Mouse (Mus musculus): ENCODE measurements around the gene Cnmd. TPM values are rescaled to one million over a fixed set of nuclear protein-coding genes. Genes with fewer than 3 reads are reported as not detected.
A peak's percentile ranks its signal among the peaks of the same experiment; 100 is the strongest.

Cnmd gene
- 1.6 and 2.9 TPM in 2 replicates for total RNA-seq (2021)
- long read RNA-seq, experiment 1, partial matches to known transcripts, result 0 of 5 reads
- long read RNA-seq, experiment 1, other reads (novel, unspliced or antisense), result 1 of 5 reads
- long read RNA-seq, experiment 2, result 0 reads

GRCm38 (mm10) chr14:79662001-79662400 lies at the start of gene Cnmd:
Cnmd (minus strand) TSS chr14:79662170.
- DNase-seq, result no peak

DNA sequence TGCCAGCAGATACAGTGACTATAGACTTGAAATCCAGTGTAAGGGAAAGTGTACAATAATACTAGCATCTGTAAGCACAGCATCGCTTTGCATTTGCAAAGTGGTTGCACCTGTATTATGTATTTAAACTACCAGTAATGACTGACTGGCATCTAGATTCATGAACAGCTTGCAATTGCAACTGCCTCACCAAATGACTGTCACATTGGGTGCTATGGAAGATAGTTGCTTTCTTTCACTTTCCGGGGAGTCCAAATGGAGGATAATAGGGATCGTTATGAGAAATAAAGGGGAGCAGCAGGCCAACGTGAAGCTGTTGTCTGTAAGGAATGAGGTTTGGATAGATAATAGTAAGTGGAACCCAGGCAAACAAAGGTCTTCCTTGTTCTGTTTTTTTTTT lies 49.3 kb upstream of the Cnmd start:
- no peak for DNase-seq

DNA sequence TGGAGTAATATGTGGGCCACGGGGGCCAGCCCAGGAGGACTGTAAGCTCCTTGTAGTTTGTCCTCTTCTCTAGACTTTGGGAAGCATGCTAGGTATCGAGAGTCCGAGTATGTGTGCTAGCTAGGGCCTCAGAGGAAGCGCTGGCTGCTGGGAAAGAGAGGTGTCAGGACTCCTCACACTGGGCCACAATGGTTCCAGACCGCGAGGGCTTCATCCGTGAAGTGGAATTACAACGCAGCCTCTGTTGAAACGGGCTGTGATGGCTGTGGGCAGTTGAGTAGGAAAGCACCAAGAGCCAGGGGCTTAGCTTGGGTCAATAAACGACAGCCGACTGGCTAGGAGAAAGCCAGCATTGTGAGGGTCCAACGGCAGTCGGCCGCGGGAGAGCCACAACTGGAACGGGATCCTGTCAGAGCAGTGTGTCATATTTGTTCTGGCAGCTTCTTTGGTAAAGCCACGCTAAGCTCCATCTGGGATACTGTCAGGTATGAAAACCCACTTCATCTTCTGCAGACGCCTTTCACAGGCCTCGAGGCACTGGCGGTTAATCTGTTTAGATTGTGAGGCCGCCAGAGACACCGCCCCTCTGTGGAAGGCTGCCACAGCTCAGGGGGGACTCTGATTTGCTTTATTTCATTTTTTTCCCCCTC lies 41.7 kb upstream of the Cnmd start:
- no peak for DNase-seq

- no peak for DNase-seq
These were observed 39.6 kb upstream of the Cnmd start for GRCm38 (mm10) chr14:79701606-79702005.

- no peak for DNase-seq
These were observed 39.1 kb upstream of the Cnmd start for GRCm38 (mm10) chr14:79701054-79701453.

DNA sequence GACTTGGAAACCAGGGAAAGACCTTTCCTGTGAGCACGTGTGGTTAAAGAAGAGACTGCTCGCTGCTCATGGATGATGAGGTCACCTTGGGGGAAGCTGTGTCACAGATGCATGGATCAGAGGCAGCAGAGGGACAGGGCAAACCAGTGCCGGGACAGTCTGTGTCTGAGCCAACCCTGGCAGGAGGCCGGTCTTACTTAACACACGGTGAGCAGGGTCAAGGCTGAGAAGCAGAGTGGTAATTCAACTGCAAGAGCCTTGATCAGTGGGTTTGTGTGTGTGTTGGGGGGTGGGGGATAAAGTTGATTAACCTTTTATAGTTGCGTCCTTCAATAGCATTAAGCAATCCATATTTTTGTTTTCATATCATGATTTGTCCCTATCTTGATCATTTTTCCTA lies 37.4 kb upstream of the Cnmd start:
- DNase-seq, result peak; percentile 74

GRCm38 (mm10) chr14:79690068-79690844 lies 28.3 kb upstream of the Cnmd start:
- no peak for DNase-seq

DNA sequence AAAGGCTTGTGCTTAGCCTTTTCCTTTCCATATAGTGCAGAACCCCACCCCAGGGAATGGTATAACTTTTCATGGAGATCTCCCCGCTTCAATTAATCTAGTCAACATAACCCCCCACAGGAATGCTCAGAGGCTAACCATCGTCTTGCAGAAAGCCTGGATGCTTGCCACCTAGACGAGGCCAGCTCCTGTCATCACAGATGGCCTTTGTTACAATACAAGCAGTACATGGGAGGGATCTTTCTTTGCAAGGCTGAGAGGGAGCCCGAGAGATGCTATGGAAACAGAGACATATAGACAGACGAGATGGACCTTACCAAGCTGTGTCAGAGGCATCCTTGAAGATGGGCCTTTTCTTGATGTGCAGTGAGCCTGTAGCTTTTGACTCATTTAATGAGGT lies 18.7 kb upstream of the Cnmd start:
- no peak for DNase-seq

DNA sequence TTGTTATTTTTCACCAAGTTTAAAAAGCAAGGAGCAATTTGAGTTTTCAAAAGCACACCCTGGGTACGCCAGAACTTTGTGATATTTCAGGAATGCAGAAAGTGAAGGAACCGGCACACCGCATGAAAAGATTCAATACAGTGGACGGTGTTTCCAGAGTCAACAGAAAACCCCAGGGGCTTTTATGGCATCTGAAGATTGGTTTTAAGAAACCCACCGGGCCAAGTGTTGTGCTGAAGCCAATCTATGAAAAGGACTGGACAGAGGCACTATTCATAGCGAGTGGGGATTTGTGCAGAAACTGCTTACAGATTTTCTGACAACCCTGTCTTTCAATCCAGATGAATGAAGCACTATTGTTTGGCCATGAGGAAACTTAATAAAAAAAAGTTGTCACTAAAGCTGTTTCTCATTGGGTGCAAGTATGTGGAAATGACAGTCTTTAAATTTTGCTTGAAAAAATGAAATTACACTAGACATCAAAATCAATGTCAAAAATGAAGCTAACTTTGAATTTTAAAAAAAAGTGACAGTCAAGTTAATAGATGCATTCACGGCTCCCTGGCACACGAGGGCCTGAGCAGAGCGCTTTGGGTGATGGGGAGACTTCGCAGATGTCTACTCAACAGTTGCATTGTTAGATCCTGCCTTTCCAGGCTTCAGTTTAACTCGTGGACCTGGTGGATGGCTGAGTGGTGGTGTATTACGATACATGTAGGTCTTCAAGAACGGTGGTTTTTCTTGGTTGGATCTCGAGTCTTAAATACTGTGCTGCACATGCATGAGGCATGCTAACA lies 16.1 kb upstream of the Cnmd start:
- no peak for DNase-seq

- no peak for DNase-seq
These were observed 15.3 kb upstream of the Cnmd start for GRCm38 (mm10) chr14:79677108-79677753.

DNA sequence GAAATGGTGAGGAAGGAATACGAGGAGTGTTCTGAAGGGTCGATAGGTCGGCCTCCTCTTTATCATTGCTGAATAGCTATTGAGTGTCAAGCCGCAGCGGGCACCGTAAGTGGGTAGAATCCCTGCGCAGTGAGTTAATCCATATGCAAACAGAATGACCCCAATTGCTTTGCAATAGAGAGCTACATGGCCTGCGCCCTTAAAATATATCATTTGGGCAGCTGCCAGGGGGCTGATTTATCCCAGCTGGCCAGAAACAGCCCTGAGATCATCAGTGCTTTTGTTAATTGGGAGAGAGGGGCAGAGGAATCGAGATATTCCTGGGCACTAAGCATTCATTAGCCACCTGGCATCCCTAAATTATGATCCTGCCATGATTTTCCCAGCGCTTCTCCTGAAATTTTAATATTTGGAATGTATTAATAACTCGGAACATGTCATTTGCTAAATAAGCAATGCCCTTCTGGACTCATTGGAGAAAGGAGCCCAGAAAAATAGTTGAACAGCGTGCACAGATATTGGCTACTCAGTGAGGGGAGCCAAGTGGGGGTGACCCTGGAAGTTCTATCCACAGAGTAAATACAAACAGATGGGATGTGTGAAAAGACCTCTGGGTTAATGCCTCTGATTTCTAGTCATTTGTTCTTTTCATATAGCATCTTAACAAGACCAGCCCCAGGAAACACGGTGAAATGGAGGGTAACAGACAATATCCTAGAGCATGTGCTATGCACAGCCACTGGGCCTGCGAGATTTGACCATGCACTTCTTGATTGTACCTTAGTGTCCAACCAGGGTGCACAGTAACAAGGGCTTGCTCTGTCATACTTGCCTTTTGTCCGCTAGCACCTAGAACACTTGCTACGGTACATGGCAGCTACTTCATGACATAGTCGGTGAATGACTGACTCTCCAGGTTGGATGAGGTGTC lies 11.4 kb upstream of the Cnmd start:
- DNase-seq, result no peak

DNA sequence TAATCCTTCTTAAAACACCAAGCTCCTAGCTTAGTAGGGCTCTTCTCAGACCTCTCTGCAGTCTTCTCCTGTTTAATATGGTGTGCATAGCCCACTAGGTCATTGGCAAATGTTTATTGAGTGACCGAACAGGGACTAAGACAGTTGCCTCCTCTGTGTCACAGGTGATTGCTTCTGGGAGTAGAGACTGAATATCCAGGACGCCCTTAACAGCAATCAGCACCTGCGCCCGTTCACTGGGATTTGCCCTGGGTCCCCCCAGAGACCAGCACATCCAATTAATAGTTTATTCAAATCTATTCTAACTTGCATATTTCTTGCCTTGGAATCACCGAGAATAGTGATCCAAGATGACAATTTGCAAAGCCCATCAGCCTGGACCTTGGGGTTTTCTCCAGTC lies 10.6 kb upstream of the Cnmd start:
- DNase-seq, result no peak

DNA sequence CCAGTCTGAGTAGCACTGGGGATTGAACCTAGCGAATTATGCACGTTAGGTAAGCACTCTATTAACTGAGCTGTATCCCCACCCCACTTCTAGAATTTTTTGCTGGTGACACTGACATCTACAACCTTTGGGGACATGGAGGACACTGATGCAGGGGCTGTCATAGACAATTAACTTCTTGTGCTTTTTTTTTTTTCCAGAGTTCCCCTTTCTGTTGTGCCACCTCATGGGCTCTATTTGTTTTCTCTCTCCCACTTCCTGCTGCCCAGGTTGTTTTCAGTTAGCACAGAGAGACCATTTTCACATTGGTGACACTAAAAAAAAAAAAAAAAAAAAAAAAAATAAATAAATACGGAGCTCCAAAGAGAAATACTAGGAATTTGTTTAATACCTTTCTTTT lies 9.0 kb upstream of the Cnmd start:
- no peak for DNase-seq

- peak; percentile 81 for DNase-seq
These were observed 709 bp downstream of the Cnmd start for GRCm38 (mm10) chr14:79661005-79661917.

- no peak for DNase-seq
These were observed 1.5 kb downstream of the Cnmd start for GRCm38 (mm10) chr14:79660467-79660866.

GRCm38 (mm10) chr14:79658748-79659508 lies 3.0 kb downstream of the Cnmd start:
- no peak for DNase-seq

- DNase-seq, result no peak
These were observed 3.7 kb downstream of the Cnmd start for GRCm38 (mm10) chr14:79658286-79658685.

DNA sequence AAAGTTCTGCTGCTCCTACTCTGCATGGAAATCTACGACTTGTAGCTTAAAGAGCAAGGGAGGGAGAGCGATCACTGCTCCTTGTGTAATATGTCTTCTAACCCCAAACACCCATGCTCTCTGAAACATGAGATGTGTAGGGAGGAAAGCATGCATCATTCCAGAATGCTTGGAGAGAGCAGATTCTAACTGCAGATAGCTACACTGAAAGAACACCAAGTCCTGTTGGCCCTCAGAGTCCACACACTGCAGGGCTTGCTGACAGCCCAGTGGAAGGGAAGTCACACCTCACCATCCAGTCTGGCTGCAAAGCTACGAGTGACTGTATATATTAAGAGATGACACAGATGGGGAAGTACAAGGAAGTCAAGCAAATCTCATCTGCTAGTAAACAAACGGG lies 9.3 kb downstream of the Cnmd start:
- no peak for DNase-seq

DNA sequence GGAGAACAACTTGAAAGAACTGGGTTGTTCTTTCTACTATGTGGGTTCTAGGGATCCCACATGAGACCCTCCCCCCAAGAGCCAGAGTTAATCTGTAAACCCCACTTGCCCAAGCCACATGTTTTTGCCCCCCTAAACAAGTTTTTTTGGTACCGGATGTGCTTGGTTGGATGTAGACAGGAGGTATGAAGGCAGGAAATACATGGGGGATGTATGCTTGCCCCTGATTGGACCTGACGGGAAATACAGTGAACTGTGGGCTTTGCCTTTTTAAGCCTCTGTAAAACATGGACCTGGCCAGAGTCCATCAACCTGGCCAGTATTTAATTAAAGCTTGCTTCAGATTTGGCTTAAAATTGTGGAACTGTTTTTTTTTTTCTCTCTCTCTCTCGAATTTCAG lies 12.3 kb downstream of the Cnmd start:
- DNase-seq, result no peak
